Mouse (Mus musculus) lung, postnatal 10 days (tissue): ENCODE data around the gene Hesx1.

Source experiments
- DNase-seq: peaks from one replicate; pipeline ENCODE4 v3.0.0; 2021

Hesx1 gene

DNA sequence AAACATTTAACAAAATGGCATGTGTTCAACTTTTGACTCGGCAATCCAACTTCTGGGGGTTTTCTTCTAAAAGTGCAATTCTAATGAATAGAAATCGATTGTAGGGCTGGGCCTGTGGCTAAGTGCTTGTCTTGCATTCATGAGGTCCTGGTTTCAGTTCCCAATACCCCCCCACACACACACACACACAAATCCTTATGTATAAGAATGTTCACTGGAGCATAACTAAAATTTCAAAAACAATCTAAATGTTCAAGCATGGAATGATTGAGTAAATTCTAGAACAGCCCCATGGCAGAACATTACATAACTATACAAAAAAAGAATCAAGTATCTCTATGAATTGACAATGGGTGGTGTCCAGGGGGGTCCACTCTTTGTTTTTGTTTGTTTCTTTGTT, 23.7 kb downstream of the Hesx1 start:
- DNase-seq, result no peak

DNA sequence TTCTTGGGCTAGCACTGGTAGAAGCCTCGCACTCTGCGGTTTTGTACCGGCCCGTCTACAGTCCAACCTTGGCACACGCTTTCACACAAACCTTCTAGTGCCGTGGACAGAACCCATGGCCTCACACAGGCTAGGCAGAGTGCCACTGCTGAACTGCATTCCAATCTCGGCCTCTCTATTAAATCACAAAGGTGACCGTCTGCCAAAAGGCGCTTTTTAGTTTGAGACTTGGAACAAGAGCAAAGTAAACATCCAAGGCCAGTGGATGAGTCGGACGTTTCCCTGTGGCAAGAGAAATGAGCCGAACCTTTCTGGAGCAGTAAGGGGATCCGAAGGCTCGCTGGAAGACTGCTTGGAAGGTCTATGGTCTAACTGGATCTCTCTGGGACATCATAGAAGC, 25.6 kb downstream of the Hesx1 start:
- DNase-seq, result peak; percentile 38

DNA sequence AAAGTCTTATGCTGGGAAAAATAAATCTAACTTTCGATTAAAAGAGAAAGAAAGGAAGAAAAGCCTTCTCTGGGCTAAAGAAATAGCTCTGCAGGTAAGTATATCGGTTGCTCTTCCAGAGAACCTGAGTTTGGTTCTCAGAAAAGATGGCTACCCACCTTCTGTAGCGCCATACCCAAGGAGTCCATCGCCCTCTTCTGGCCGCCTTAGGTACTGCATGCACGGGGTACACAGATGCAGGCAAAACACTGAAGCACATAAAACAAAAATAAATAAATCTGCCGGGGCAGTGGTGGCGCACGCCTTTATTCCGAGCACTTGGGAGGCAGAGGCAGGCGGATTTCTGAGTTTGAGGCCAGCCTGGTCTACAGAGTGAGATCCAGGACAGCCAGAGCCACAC, 28.7 kb downstream of the Hesx1 start:
- peak; percentile 68 for DNase-seq

DNA sequence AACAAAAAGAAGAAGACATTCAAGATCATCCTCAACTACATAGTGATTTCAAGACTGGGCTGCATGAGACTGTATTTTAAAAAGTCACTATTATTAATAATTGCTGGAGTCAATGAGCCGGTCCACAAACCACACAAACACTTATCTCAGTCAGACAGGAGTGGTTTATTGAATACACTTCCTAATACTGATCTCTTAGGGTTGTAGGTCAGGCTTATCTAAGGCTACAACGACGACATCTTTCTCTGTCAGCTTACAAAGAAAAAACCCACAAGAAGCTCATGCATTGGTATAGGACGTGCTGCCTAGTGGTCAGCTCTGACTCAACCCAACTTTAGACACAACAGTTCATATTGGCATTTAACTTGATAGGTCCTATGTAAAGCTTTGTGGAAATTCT, 30.4 kb downstream of the Hesx1 start:
- DNase-seq, result no peak

DNA sequence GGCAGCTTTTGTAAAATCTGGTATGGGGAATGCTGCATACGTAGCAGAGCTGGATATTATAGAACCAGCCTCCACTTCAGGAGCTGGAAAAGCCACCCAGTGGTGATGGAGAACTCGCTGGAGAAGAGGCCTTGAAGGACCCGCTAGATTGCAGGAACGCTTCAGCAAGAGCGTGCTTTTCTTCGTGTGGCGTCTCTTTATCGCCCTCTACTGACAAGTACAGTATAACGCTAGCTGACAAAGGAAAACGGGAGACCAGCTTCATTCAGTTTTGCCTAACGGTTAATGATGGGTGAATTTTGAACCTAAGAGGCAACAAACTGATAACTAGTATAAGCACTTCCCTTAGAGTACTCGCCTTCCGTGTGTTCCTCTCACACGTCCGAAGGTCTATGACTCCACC, 35.6 kb downstream of the Hesx1 start:
- peak; percentile 75 for DNase-seq

DNA sequence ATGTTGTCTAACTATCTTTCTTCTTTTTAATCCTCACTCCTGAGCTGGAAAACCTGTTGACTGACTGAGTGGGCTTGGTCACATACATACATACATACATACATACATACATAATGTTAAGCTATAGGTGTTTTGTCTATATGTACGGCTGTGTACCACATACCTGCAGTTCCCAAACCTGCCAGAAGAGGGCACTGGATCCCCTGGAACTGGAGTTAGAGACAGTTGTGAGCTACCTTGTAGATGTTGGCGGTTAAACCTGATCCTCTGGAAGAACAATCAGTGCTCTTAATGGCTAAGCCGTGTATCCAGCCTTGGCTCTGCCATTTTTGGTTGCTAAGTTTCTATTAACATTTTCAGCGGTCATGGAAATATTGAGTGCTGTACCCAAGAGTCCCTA, 36.9 kb downstream of the Hesx1 start:
- DNase-seq, result peak; percentile 79

DNA sequence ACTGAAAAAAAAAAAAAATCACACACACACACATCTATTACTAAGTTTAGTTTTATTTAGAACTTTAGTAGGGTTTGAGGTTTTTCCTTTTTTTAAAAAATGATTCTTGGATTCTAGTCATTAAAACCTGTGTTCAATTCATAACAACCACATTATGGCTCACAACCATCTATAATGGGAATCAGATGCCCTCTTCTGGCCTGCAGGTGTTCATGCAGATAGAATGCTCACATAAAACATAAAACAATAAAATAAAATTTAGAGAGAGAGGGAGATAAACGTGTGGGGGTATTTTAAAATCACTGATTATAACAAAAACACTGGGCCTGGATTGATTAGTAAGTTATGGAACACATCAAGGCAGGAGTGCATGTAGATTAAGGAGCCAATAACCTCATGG, 43.3 kb downstream of the Hesx1 start:
- no peak for DNase-seq

DNA sequence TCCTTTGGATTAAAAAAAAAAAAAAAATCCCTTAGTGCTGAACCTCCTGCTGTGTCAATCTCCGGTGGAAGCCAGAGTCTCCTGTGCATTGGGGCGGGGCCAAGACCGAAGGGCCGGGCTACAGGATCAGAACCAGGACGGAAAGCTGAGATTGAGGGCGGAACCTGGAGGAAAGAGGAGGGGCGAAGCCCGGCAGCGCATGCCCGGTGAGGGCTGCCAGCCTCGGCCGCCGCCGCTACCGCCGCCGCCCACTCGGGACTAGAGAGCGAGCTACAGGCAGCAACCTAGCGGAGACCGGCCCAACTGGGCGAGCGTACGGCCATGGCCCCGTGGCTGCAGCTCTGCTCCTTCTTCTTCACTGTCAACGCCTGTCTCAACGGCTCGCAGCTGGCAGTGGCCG, 44.6 kb downstream of the Hesx1 start, which contains the start of gene Il17rd:
TSS of gene Il17rd (plus strand) at position 159 of the 400 bp plus-strand sequence.
- peak; percentile 97 for DNase-seq

DNA sequence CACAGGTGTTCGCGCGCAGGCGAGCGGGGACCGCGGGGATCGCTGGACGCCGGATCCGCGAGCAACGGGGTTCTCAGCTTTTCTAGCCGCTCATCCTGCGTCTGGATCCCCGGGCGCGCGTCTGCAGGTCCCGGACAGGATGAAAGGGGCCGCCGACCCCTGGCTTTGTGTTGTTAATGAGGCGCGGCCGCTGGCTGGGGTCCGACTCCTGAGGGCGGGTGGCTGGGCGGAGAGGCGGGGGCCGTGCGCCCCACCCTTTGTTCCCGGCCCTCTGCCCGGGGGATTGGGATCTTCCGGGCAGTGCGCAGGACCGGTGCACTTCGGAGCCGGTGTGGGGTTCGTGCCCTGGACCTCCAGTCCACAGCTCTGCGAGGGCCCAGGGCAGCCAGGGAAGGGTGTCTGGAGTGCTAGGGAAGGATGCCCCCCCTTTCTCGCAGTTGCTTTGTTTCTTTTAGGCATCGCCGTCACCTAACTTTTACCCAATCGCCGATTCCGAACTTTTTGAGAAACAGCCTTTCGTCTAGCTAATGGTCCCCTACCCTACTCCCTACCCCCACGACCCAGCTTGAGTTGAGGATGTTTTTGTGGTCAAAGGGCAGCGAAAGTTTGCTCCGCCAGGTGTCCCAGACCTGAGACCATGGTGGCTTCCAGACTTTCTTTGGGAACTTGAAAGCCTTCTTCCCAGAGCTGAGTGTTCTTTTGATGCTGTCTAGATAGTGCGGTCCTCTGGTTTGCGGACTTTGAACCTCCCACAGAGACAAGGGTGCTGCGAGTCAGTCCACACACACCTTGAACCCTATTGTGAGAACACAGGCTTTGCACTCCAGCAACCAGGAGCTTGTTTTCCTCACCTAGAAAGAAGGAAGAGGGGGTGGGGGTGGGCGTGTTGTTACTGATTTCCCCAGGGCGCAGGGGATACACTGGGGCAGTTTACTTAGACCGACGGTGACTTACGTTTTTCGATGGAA, 45.3 kb downstream of the Hesx1 start:
- DNase-seq, result peak; percentile 72

DNA sequence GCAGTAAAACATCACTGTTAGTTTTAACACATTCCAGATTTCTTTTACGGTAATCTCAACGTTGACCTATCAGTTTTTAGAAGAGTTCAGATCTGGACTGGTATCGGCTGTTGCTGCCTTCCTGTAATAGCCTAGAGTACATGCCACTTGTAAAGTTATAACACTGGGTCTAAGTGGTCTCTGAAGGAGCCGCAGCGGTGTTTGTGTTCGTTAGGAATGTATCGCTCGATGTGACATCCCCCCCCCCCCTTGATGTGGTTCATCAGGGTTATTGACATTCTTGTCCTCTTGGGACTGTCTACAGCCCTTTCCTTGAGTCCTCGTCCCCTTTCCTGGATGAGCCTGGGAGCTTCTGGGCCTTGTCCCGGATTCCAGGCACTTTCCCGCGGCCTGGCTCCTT, 46.2 kb downstream of the Hesx1 start:
- DNase-seq, result no peak

DNA sequence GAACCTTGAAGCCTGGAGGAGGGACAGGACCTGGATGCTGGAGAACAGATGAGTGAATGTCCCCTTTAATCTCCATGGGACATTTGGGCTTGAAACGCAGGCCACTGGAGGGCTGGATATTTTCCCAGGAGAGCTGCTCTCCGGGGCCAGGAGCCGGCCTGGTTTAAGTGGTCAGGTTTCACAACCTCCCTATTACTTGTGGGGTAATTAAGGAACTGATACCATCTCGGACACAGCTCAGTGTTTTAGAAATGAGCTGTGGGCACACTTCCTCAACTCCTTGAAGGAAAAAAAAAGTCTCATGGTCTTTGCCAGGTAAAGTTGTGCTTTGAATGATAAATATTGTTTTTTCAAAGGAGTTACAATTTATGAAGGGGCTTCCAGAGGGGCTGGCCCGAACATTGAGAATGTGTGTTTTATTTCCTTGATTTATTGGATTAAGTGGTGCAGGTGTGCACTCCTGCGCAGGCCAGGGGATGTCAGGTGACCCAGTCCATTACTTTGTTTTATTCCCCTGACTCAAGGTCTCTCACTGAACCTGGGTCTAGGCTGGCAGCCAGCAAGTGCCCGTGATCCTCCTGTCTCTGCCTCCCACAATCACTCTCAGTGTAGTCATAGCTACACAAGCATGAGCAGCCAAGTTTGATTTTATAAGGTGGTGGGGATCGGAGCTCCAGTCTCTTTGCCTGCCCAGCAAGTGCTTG, 48.2 kb downstream of the Hesx1 start:
- no peak for DNase-seq

DNA sequence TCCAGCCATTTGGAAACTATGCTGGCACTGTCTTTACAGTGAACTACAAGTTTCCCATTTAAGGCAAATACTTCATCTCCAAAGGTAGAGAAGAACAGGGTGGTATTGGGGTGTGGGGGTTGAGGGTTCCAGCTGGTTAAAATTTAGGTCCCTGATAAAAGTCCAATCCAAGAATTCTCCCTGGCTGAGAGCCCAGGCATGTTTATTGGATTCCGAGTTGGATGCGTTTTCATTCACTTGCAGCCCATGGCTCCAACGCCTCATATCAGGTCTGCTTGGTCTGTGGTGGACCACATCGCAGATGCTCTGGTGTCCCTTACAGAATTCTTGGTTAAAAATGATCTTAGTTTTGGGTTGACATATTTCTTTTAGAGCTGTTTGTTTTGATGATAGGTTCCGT, 49.2 kb downstream of the Hesx1 start:
- peak; percentile 40 for DNase-seq

DNA sequence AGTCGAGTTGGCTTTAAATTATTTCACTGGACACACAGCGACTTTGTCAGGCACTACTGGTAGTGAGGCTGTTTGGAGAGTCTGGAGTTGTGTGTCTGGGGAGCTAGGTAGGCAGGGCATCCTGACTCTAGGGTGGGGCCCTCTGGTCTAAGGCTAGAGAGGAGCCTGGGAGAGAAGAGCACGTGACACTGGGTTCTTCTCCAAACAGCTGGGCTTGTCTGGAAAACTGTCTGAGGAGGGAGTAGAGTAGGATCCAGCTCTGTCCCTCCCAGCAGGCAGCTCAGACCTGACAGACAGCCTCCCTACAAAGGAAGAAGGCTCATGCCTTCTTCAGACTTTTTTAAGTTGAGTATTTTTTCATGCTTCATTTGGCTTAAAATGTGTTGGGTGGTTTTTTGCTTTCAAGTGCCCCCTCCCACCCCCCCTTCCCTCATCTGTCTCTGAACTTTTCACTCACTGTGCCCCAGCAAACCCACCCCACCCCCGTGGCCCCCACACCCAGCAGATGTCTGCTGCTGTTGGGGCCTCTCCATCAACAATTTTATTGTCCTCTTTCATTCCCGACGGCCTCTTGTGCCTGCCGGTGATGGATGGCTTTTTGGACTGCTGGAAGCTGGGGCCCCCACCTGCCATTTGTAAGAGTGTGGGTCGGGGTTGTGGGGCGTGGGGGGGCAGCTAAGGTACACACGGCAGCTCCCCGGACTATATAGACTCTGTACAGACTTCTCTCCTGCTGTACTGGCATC, 50.2 kb downstream of the Hesx1 start:
- DNase-seq, result peak; percentile 56

DNA sequence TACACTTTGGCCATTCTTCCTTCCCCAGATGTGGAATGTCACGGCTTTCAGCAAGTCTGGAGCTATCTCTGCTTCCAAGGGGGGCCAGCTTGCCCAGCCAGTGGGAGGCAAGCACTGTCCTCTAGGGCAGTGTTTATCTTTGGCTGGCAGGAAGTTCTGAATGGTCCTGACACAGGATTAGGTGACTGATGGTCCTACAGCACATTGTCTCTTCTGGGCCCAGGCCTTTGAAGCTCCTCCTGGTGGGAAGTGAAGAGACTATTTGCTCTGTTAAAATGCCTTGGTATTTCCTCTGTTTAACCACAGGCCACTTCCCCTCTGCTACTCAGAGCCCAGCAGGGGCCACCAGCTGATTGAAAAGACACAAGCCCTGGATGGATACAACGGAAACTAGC, 50.7 kb downstream of the Hesx1 start:
- peak; percentile 84 for DNase-seq

DNA sequence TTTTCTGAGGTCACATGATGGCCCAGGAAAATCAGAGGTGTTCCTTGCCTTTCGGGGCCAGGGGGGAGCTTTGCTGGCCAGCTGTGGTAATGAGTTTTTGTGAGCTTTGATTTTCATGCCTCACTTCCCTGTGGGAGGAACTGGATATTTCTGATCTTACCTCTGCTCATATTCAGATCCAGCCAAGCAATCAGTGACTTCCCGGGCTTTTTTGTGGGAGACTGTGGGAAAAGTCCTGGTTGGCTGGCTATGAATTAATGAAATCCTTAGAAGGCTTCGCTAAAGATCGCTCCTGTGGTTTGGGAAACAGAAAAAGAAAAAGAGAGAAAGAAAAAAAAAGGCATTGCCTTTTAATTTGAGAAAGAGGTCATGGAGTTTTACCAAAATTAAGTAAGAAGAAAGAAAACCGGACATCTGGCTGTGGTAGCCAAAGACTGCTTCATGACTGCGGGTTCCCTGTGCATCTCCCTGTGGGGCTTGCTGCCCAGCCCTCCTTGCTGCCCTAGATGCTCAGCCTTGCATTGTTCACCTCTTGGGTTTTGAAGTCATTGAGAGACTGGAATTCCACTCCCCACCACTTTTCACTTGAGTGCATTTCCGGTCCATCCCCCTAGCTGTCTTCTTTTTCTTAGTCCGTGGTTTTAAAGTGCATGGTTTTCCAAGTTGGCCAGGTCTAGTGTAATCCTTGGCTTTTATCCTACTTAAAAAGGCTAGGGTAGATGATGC, 54.2 kb downstream of the Hesx1 start:
- no peak for DNase-seq

DNA sequence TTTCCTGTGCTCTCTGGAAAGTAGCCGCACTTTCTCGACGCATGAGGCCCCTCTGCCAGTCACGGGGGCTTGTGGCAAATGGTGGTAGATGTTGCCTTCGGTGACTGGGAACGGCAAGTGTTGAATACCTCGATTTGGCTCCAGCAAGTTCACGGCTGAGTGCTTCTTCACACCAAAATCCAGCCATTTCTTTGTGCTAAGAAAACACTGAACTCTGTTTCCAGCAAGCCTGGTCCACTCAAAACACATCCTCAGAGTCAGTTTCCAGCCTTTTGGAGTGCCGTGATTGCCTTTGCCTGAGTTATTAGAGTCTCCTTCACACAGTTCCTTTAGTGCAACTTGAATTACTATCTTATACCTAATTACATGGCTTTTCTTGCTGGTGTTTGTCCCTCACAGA, 55.8 kb downstream of the Hesx1 start:
- DNase-seq, result no peak

DNA sequence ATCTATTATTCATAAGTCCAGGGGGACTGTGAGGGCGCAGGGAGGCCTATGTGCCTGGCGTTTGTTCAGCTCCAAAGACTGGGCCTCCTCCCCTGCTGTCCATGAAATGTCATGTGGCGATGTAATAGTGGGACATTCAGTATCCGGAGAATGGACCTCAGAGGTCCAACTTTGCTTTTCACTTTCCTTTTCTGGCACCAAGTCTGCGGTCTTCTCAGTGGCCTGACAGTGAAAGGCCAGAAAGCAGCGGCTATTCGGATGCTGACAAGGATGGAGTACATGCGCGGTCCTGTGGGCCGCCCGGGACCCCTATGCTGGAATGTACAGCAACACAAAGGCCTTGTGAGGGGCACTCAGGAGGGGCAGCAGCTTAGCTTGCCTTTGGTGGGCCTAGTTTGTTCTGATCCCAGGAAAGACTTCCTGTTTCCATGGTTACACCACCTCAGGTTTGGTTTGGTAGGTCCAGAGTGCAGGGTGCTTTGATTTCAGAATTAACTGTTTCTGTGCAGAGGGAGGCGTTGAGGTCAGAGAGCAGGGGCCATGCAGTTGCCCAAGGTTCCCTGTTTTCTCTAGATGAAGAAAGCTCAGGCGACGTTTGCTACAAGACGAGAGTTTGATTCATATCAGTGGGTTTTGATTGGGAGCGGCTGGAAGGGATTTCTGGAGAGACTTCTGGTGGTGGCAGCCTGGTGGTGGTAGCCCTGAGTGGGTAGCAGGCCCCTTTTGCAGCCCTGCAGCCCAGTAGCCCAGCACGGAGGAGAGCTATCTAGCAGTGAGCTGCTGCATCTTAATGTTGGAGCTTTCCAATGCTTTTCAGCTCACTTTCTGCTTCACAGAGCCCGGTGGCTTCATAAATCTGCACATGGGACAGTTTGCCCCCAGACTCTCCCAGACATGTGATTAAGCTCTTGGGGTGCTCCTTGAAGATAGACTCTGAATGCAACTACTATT, 56.6 kb downstream of the Hesx1 start:
- DNase-seq, result no peak

DNA sequence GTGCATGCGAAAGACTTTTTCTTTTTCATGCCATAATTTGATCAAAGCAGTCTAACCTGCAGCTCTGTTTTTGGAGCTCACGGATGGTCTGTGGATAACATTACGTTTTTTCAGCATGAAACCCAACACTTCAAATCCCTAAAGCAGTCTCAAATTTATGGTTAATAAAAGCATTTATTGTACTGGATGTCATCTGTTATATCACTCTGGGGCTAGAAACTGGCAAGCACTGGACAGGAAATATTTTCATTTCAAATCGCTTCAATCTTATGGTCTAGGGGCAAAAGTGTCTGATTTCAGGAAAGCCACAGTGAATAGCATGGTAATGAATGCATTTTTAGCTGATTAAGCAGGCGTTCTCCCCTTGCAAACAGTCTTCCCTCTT, 57.3 kb downstream of the Hesx1 start:
- DNase-seq, result no peak
